In the genomic region with DNA sequence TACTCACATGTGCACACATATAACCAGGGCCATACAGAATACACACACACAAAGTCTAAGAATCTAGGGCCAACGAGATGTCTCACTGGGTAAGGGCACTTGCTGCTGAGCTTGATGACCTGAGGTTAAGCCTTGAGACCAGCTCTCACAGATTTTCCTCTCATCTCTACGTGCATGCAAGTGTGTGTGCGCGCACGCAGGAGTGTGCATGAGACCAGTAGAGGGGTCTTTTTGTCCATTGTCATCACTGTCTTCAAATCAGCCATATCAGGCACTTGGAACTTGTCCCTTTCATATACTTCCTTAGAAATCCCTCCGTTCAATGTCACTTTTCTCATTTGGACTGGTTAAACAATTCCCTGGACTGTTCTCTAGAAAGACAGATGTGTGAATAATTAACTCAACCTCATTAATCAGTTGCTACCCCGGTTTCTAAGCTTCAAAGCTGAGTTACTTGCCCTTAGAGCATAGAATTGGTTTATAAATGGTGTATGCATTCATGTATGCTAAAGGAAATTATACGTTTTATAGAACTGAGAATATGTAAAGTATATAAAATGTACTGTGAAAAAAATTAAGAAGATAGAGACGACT, we compare ENCODE assay signal across 18 mouse cellular contexts.
DNase-seq lines count a peak whose midpoint lies in the region; ATAC-seq lines count a peak whose summit lies in the region.
"Had no signal": no experiment of that assay in that cellular context is flagged by ENCODE, and none has a peak within 500 bp of the region (broad histone marks: within the 10 kb centered on the region; RNA-seq: fewer than 3 reads in every experiment).

No protein-coding gene starts in this region.

- DNase-seq in liver, result no peak
- peak; percentile 32 to 84 for DNase-seq in kidney, adult 8-10 months
- DNase-seq in heart, postnatal 25 days (ENCODE audit: low spot score), result no peak
- DNase-seq in urinary bladder, adult 18-20 months (ENCODE audit: low spot score in 2 of 2), result no peak
- DNase-seq: embryo, embryonic 11 days; heart, adult 2 months; lung, embryonic 14.5 days; right cerebral cortex, postnatal 4 days had no signal

- H3K27me3 ChIP-seq in hindbrain, embryonic 13.5 days, result no peaks in the 10 kb centered on the region
- H3K27me3 ChIP-seq in hindbrain, embryonic 12.5 days, result no peaks in the 10 kb centered on the region
- no peaks in the 10 kb centered on the region for H3K27me3 ChIP-seq in liver, embryonic 16.5 days (ENCODE audit: control insufficient read depth, insufficient read depth, low read depth, low read length)
- H3K27me3 ChIP-seq: CH12.LX; embryonic facial prominence, embryonic 15.5 days; heart, embryonic 15.5 days; hindbrain, embryonic 15.5 days; limb, embryonic 12.5 days had no signal

- H3K9ac ChIP-seq in hindbrain, embryonic 13.5 days, result no peak overlapping the region
- H3K9ac ChIP-seq in hindbrain, embryonic 12.5 days, result no peak overlapping the region
- no peak overlapping the region for H3K9ac ChIP-seq in liver, embryonic 16.5 days (ENCODE audit: low read depth, low read length)
- H3K9ac ChIP-seq: embryonic facial prominence, embryonic 15.5 days; heart, embryonic 15.5 days; hindbrain, embryonic 15.5 days; limb, embryonic 12.5 days; lung, embryonic 14.5 days had no signal

- no peak overlapping the region for H3K4me3 ChIP-seq in hindbrain, embryonic 13.5 days
- no peak overlapping the region for H3K4me3 ChIP-seq in hindbrain, embryonic 12.5 days
- H3K4me3 ChIP-seq in liver, embryonic 16.5 days (ENCODE audit: low read depth, low read length), result no peak overlapping the region
- H3K4me3 ChIP-seq: embryonic facial prominence, embryonic 15.5 days; heart, adult 2 months; heart, embryonic 15.5 days; hindbrain, embryonic 15.5 days; limb, embryonic 12.5 days had no signal

- H3K9me3 ChIP-seq in hindbrain, embryonic 13.5 days, result no peaks in the 10 kb centered on the region
- H3K9me3 ChIP-seq in hindbrain, embryonic 12.5 days (replicated peaks), result no peaks in the 10 kb centered on the region
- no peaks in the 10 kb centered on the region for H3K9me3 ChIP-seq in liver, embryonic 16.5 days (replicated peaks; ENCODE audit: control insufficient read depth, low read length)
- H3K9me3 ChIP-seq: embryonic facial prominence, embryonic 15.5 days; heart, embryonic 15.5 days; hindbrain, embryonic 15.5 days; limb, embryonic 12.5 days had no signal

- no peak overlapping the region for H3K4me2 ChIP-seq in hindbrain, embryonic 13.5 days
- no peak overlapping the region for H3K4me2 ChIP-seq in hindbrain, embryonic 12.5 days (replicated peaks)
- no peak overlapping the region for H3K4me2 ChIP-seq in liver, embryonic 16.5 days (ENCODE audit: low read depth, low read length)
- H3K4me2 ChIP-seq: embryonic facial prominence, embryonic 15.5 days; heart, embryonic 15.5 days; hindbrain, embryonic 15.5 days; limb, embryonic 12.5 days; lung, embryonic 14.5 days had no signal

- no peak for ATAC-seq in hindbrain, embryonic 13.5 days (ENCODE audit: low FRiP score)
- no peak; the same call in 1 of the 2 replicates for ATAC-seq in hindbrain, embryonic 12.5 days (ENCODE audit: low FRiP score)
- 0 out of 2 replicates have a peak, but pooled peaks have one; percentile 33 for ATAC-seq in liver, embryonic 16.5 days (ENCODE audit: low read depth)
- ATAC-seq in megakaryocyte-erythroid progenitor cell, adult 5-6 weeks (replicated peaks; ENCODE audit: low FRiP score, low TSS enrichment, poor library complexity, severe bottlenecking), result 0 out of 2 replicates have a peak, but pooled peaks have one; percentile 30

- no peaks in the 10 kb centered on the region for H3K36me3 ChIP-seq in hindbrain, embryonic 13.5 days
- no peaks in the 10 kb centered on the region for H3K36me3 ChIP-seq in hindbrain, embryonic 12.5 days
- H3K36me3 ChIP-seq in liver, embryonic 16.5 days (ENCODE audit: control insufficient read depth, insufficient read depth), result no peaks in the 10 kb centered on the region
- H3K36me3 ChIP-seq: embryonic facial prominence, embryonic 15.5 days; heart, embryonic 15.5 days; hindbrain, embryonic 15.5 days; limb, embryonic 12.5 days had no signal

- WGBS in hindbrain, embryonic 13.5 days, result 47% methylated on average over 9 of the region's 9 CpGs
- 57% methylated on average over 9 of the region's 9 CpGs for WGBS in hindbrain, embryonic 12.5 days
- 65% methylated on average over 9 of the region's 9 CpGs for WGBS in liver, embryonic 16.5 days (ENCODE audit: insufficient replicate concordance)

- intact Hi-C loops in heart, postnatal 25 days (cut with DNase I), result no loop called here

- H3K4me1 ChIP-seq in hindbrain, embryonic 13.5 days (replicated peaks), result peaks cover 13% of the 10 kb centered on the region
- H3K4me1 ChIP-seq in hindbrain, embryonic 12.5 days, result no peaks in the 10 kb centered on the region; the same call in 1 of the 2 replicates
- H3K4me1 ChIP-seq in liver, embryonic 16.5 days (ENCODE audit: control insufficient read depth, low read depth, low read length), result no peaks in the 10 kb centered on the region; the same call in 1 of the 2 replicates
- H3K4me1 ChIP-seq: embryonic facial prominence, embryonic 15.5 days; heart, embryonic 15.5 days; limb, embryonic 12.5 days had no signal

- H3K27ac ChIP-seq in hindbrain, embryonic 13.5 days, result peak overlapping the region; percentile 23; the same call in 1 of the 2 replicates
- no peak overlapping the region for H3K27ac ChIP-seq in hindbrain, embryonic 12.5 days
- H3K27ac ChIP-seq in liver, embryonic 16.5 days (ENCODE audit: low read length), result no peak overlapping the region
- H3K27ac ChIP-seq: embryonic facial prominence, embryonic 15.5 days; heart, adult 2 months; heart, embryonic 15.5 days; hindbrain, embryonic 15.5 days; limb, embryonic 12.5 days; macrophage had no signal

Comparison
In these comparisons a context has a peak if more than half of its experiments do, and no peak if none do; other contexts are left out.
1. ATAC-seq: peak in liver, embryonic 16.5 days (single experiment) and megakaryocyte-erythroid progenitor cell, adult 5-6 weeks (single experiment); none in hindbrain, embryonic 13.5 days (single experiment) and hindbrain, embryonic 12.5 days (single experiment).
2. DNase-seq: peak in kidney, adult 8-10 months (2 of 2); none in liver (single experiment), heart, postnatal 25 days (single experiment) and urinary bladder, adult 18-20 months (0 of 2).